Mouse (Mus musculus) intestine, embryonic 14.5 days (tissue): ENCODE results near the gene Cdh12. TPM values are rescaled to one million over a fixed set of nuclear protein-coding genes. Genes with fewer than 3 reads are reported as not detected.

ENCODE experiments used
- ATAC-seq: fragments of 200-750 bp; cut with Nextera tagmentation; replicated peaks from 2 replicates; pipeline ENCODE4 v1.8.0; 2017; ENCODE audit warnings: low read depth, moderate number of reproducible peaks, moderate TSS enrichment, moderate library complexity; ENCODE audit not compliant: low FRiP score, low TSS enrichment
- DNase-seq: peaks from one replicate; pipeline ENCODE4 v3.0.0-alpha.2; 2018; ENCODE audit warnings: low spot score
- H3K27ac ChIP-seq: fragments of 300-500 bp; sonication (generic); 2 replicates; pipeline ENCODE4 v1.5.1; 2014; ENCODE audit warnings: low read depth, mild to moderate bottlenecking, control low read depth
- H3K27me3 ChIP-seq: fragments of 300-500 bp; sonication (generic); replicated peaks from 2 replicates; pipeline ENCODE4 v1.6.1; 2014; ENCODE audit warnings: low read length, control low read depth; ENCODE audit not compliant: control insufficient read depth, insufficient read depth
- H3K36me3 ChIP-seq: fragments of 300-500 bp; sonication (generic); 2 replicates; pipeline ENCODE4 v1.6.1; 2014; ENCODE audit warnings: low read length, control low read depth; ENCODE audit not compliant: control insufficient read depth, insufficient read depth
- H3K4me1 ChIP-seq: fragments of 300-500 bp; sonication (generic); replicated peaks from 2 replicates; pipeline ENCODE4 v1.6.1; 2014; ENCODE audit warnings: low read length, control low read depth, mixed read lengths; ENCODE audit not compliant: control insufficient read depth, insufficient read depth
- H3K4me2 ChIP-seq: fragments of 300-500 bp; sonication (generic); 2 replicates; pipeline ENCODE4 v1.6.1; 2014; ENCODE audit warnings: low read length
- H3K4me3 ChIP-seq: fragments of 300-500 bp; sonication (generic); 2 replicates; pipeline ENCODE4 v1.5.1; 2014; ENCODE audit warnings: low read depth, low read length, control low read depth, mixed read lengths
- H3K9ac ChIP-seq: fragments of 300-500 bp; sonication (generic); 2 replicates; pipeline ENCODE4 v1.6.1; 2014; ENCODE audit warnings: mild to moderate bottlenecking, low read length
- H3K9me3 ChIP-seq: fragments of 300-500 bp; sonication (generic); 2 replicates; pipeline ENCODE4 v1.6.1; 2016; ENCODE audit warnings: low read length, control low read depth; ENCODE audit not compliant: control insufficient read depth
- WGBS: fragments of 180-500 bp; shearing (Covaris S2); extraction: QIAGEN DNeasy Blood & Tissue Kit; methylation state at CpG from one replicate; pipeline ENCODE4 v1.1.7; 2014; 5-methylcytosine and 5-hydroxymethylcytosine counted together
- microRNA-seq: library from miRNA; unstranded; fragments of <30 nt; microRNA quantifications from one replicate; pipeline ENCODE4, GENCODE M21; 2016
- polyA plus RNA-seq: library from polyadenylated mRNA; unstranded; fragments of >200 nt; fragmentation: Nextera tagmentation; extraction: Ambion mirVana; gene quantifications from 2 replicates; pipeline ENCODE4 v1.2.1, GENCODE M21; 2014

Cdh12 gene
- polyA plus RNA-seq, 1 experiment from 2014 or later: 0.97 TPM

DNA sequence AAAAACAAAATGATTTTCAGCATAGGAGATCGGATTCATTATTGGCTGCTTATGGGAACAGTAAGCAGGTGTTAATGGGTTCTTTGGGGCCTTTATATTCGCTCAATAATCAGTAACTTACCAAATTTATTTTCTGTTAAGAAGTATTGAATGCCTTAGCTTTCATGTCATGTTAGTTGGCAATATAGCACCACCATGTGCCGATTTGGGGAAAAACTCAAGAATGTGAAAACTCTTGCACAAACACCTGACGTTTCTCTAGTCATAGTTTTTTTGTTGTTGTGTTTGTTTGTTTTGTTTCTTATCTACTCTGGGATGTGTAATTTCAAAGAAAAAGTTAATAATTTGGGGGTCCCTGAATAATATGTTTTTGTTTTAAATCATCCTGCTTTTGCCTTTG lies 1081.7 kb downstream of the Cdh12 start:
- Histone ChIP-seq H3K9ac (no peak overlapping the region), H3K4me2 (no peak overlapping the region), H3K27me3 (no peaks in the 10 kb centered on the region), H3K4me3 (no peak overlapping the region), H3K9me3 (no peaks in the 10 kb centered on the region), H3K4me1 (no peaks in the 10 kb centered on the region), H3K27ac (no peak overlapping the region), H3K36me3 (no peaks in the 10 kb centered on the region)
- ATAC-seq: no peak
- DNase-seq: no peak
- 70% methylated on average over 4 of the region's 4 CpGs for WGBS

GRCm38 (mm10) chr15:21536909-21537308 lies 1087.8 kb downstream of the Cdh12 start:
- Histone ChIP-seq H3K27ac (no peak overlapping the region), H3K4me1 (no peaks in the 10 kb centered on the region), H3K27me3 (no peaks in the 10 kb centered on the region), H3K36me3 (no peaks in the 10 kb centered on the region), H3K9ac (no peak overlapping the region), H3K9me3 (no peaks in the 10 kb centered on the region), H3K4me2 (no peak overlapping the region), H3K4me3 (no peak overlapping the region)
- DNase-seq (no peak), ATAC-seq (no peak)
- 54% methylated on average over 2 of the region's 2 CpGs for WGBS

- DNase-seq (no peak), ATAC-seq (no peak)
- Histone ChIP-seq H3K9ac (no peak overlapping the region), H3K4me2 (no peak overlapping the region), H3K4me3 (no peak overlapping the region), H3K27ac (no peak overlapping the region), H3K4me1 (no peaks in the 10 kb centered on the region), H3K36me3 (no peaks in the 10 kb centered on the region), H3K9me3 (no peaks in the 10 kb centered on the region), H3K27me3 (no peaks in the 10 kb centered on the region)
- WGBS: 88% methylated on average over 2 of the region's 2 CpGs
Observed at GRCm38 (mm10) chr15:21544786-21545185, 1095.7 kb downstream of the Cdh12 start.

GRCm38 (mm10) chr15:21555981-21556380 lies 1106.9 kb downstream of the Cdh12 start:
- Histone ChIP-seq H3K9me3 (no peaks in the 10 kb centered on the region), H3K4me3 (no peak overlapping the region), H3K27ac (no peak overlapping the region), H3K36me3 (no peaks in the 10 kb centered on the region), H3K9ac (no peak overlapping the region), H3K4me1 (no peaks in the 10 kb centered on the region), H3K4me2 (no peak overlapping the region), H3K27me3 (no peaks in the 10 kb centered on the region)
- ATAC-seq (no peak), DNase-seq (no peak)
- 92% methylated on average over 4 of the region's 4 CpGs for WGBS

DNA sequence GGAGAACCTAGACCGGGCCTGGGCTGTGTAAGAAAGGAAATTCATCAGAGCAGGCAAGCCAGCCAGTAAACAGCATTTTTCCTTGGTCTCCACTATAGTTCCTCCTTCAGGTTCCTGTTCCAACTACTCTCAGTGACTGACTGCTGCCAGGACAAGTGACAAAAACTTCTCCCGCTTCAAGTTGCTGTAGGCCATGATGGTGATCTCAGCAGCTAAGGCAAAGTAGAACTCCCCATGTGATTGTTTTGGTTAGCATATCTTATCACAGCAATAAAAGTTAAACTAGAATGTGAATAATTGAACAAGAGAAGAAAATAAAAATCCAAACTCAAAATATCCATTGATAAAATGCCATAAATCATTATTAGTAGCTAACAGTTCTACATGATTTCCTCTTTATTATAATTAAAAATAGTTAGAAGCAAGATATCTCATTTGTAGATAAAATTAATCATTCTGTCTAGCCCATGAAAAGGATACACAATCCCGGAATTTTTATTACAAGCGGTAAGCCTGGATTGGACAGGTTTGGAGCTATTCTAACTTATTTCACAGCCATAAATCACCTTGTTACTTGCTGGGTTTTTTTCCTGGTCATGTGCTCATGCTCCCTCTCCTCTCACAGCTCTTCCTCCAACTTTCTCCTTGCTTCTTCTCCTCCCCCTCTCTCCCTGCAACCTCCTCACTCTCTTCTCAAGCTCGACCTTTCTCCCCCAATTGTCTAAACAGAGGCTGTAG lies 1117.4 kb downstream of the Cdh12 start:
- Histone ChIP-seq H3K36me3 (no peaks in the 10 kb centered on the region), H3K9me3 (no peaks in the 10 kb centered on the region), H3K27ac (no peak overlapping the region), H3K27me3 (no peaks in the 10 kb centered on the region), H3K9ac (no peak overlapping the region), H3K4me2 (no peak overlapping the region), H3K4me3 (no peak overlapping the region), H3K4me1 (no peaks in the 10 kb centered on the region)
- DNase-seq (no peak), ATAC-seq (peak; percentile 82)
- WGBS: 59% methylated on average over 5 of the region's 5 CpGs

DNA sequence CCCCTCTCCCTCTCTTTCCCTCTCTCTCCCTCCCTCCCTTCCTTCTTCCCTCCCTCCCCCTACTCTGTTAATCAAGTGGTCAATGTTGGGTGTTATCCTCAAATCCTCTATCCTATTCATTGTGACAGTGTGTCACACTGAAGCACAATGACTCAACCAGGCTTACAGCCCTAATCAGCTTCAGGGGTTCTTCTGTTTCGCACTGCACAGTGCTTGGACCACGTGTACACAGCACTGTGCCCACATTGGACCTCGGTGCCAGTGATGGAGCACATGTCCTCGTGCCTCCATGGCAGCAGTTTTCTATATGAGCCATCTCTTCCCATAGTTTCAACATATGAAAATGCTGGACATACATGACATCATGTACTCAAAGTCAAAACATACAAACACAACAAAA lies 1155.4 kb downstream of the Cdh12 start:
- H3K36me3 ChIP-seq: no peaks in the 10 kb centered on the region
- no peak overlapping the region for H3K9ac ChIP-seq
- no peak overlapping the region for H3K27ac ChIP-seq
- H3K4me3 ChIP-seq: no peak overlapping the region
- ATAC-seq: no peak
- no peak overlapping the region for H3K4me2 ChIP-seq
- H3K9me3 ChIP-seq: no peaks in the 10 kb centered on the region
- 73% methylated on average over 4 of the region's 4 CpGs for WGBS
- no peaks in the 10 kb centered on the region for H3K4me1 ChIP-seq
- H3K27me3 ChIP-seq: no peaks in the 10 kb centered on the region
- no peak for DNase-seq

Small RNA genes within 50 kb of the gene (microRNA-seq; reads per million reads assigned to microRNA genes)
- gene Gm27397: not detected

Other genes with a start within 250 kb of the Cdh12 start
- 0.46 TPM in 1 of 2 replicates, not detected in the other for gene Acot10, start 217.5 kb downstream of the Cdh12 start, polyA plus RNA-seq